Mouse (Mus musculus): ENCODE data around the gene Sh3bp2.

DNA sequence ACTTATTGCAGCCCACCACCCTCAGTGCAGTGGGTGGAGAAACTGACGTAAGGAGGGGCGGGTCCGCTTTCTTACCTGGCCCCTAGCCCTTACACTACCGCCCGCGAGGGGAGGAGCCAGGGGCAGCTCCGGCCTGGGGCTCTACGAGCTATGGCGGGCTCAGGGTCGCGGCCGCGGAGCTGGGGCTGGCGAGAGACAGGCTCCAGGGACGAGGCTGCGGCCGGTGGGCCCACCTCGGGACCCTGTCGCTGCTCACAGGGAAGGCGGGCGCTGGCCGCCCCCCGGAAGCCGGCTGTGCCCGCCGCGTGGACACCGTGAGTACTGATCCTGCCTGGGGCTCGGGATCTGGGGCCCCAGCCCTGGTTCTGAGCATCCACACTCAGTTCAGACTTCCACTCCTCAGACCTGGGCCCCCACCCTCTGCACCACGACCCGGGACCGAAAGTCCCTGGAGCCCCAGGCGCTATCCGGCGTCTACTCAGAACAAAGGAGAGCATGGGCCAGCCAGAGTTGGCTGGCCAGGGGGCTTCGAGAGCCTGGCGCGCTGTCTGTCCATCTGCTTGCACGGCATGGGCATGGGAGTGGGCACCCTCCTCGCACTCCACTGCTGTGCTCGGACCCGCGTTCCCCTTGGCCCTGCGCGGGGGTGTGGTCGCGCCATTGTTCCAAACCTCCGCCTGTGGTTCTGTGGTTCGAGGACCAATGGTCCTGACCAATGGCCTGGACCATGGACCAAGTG is 24.0 kb downstream of the Sh3bp2 start:
- TF ChIP-seq CTCF (conservative IDR thresholded peaks at IDR 0.05; ENCODE audit: insufficient read depth, insufficient read length, low read depth, low read length) (no peak), POLR2A (IDR thresholded peaks at IDR 0.05; ENCODE audit: low read depth, low read length) (no peak)
